Mouse (Mus musculus) adrenal gland, postnatal 10 days (tissue): ENCODE data around the gene Dlgap1. TPM values are rescaled to one million over a fixed set of nuclear protein-coding genes. Genes with fewer than 3 reads are reported as not detected.

Experiments
- DNase-seq: peaks from one replicate; pipeline ENCODE4 v3.0.0; 2021; ENCODE audit warnings: mixed read lengths
- total RNA-seq, 2 experiments: library from RNA; stranded (reverse); gene quantifications; 2 replicates each; pipeline ENCODE4 v1.2.3; 2021

Gene Dlgap1
- total RNA-seq, 2 experiments from 2014 or later = 14.3 to 21.0 TPM

DNA sequence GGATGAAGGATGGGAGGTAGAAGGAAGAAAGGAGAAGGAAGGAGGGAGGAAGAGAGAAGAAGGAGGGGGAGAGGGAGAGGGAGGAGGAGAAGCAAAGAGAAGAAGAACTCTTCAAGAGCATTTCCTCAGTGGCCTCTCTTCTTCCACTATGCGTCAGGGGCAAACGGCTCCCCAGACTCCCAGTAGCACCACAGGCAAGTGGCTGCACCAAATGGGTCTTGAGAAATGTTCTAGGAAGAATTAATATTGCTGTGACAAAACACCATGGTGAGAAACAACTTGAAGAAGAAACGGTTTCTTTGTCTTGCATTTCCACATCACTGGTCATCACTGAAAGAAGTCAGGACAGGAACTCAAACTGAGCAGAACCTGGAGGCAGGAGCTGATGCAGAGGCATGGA lies 766.5 kb downstream of the Dlgap1 start:
- DNase-seq = no peak

DNA sequence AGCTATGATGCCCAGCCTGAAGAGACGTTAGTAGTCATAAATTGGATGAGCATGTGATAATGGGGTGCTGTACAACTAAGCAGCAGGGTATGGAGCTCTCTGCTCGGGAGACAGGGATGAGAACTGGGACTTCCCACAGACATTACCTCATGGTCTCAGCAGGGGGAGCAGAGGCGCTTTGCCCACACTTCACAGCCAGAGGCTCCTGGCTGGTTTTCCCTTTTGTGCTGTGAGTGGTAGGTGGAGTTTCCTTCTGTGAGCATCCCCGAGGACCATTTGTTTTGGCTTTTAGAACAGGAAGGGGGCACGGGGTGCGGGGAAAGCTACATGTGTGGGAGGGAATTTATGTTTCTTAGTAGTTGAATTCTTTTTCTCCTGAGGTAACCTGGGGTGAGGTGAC lies 768.6 kb downstream of the Dlgap1 start:
- peak; percentile 74 for DNase-seq

DNA sequence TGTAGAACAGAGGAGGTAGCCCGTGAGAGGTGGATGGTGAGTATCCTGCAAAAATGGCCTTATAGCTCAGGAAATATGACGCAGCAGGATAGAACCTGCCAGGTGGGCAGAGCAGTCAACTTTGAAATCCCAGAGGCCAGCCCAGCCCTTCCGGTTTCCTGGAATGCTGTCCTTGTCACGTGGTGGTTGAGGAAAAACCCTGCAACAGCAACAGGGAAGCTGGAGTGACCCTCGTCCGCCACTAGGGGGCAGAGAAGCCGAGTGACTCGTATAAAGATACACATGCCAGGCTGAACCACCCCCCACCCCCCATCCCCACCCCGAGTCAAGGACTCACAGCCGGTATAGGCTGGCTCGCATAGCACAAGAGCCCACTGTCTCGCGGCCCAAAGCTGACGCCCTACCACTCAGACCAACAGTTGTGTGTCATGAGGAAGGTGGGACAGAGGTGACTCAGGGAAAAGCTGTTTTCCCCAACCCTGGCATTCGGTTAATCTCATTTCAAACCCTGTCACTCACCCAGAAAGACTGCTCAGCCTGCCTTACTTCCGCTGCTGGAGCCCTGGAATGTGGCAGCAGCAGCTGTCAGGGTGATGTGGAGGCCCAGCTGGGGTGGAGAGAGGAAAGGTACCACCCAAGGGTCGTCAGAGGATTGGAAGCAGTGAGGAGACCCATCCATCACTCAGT lies 769.4 kb downstream of the Dlgap1 start:
- peak; percentile 92 for DNase-seq

DNA sequence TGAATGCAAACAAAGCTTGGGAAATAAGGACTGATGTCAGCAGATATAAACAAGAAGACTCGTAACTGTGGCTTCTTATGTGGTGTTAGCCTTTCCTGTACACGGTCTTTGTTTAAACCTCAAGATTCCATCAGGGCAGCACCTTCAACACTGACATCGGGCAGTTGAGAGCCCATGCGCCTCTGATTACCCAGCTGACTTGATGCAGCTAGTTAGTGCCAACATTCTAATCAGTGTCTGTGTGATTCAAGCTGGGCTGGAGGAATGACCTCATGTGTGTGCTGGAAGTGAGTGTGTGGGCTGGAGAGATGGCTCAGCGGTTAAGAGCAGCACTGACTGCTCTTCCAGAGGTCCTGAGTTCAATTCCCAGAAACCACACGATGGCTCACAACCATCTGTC lies 770.5 kb downstream of the Dlgap1 start:
- DNase-seq = no peak

DNA sequence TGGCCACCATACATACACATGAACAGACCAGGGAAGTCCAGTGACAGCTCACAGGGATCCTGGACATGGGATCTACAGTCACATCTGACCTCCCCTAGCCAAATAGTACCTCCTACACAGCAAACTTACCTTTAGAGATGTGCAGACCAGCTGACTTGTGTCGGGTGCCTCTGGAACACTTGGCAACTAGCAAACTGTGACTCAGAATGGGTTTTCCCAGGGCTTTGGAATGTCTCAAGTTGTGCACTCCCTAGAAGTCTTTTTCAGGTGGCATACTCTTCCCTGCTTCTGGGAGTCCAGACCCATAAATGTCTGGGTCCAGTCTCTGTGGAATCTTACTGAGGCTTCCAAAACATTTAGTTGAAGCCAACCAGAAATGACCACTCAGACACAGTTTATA lies 772.8 kb downstream of the Dlgap1 start:
- no peak for DNase-seq

DNA sequence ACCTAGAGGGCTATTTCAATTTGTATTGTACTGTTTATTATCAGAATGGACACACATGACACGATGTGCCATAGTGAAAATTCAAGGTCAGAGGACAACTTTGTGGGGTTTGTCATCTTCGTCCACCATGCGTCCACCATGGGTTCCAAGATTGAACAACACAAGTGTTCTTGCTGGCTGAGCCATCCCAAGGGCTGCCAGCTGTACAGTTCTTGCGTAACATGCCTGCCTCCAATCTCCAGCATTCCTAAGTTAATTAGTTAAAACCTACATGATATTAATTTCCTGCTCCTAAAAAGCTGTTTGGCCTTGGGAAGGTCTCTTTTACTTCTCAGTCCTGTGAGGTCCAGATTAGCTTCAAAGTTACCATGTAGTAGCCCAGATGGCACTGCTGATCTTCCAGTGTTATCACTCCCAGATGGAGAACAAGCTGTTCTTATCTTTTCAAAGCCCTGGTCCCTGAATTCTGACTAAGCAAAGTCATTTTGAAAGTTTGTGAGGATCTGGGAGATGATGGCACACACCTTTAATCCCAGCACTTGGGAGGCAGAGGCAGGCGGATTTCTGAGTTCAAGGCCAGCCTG lies 775.8 kb downstream of the Dlgap1 start:
- DNase-seq = no peak

DNA sequence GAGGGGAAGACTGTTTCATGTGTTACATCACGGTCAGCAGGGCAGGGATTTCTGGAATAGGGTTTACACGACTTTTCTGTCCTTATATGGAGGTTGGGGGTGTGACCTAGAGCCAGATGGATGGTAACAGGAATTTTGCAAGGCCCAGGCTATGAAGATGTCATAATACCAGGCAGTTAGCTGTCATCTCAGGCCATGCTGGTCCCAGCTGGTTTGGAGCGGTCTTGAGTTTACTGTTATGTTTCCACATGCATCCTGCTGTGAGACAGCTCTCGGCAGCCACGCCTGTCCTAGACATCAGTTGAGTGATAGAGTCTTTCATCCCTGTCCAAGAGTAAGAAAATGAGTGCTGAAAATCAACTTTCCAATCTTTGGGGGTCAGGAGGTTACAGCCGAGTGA lies 776.5 kb downstream of the Dlgap1 start:
- DNase-seq = no peak

DNA sequence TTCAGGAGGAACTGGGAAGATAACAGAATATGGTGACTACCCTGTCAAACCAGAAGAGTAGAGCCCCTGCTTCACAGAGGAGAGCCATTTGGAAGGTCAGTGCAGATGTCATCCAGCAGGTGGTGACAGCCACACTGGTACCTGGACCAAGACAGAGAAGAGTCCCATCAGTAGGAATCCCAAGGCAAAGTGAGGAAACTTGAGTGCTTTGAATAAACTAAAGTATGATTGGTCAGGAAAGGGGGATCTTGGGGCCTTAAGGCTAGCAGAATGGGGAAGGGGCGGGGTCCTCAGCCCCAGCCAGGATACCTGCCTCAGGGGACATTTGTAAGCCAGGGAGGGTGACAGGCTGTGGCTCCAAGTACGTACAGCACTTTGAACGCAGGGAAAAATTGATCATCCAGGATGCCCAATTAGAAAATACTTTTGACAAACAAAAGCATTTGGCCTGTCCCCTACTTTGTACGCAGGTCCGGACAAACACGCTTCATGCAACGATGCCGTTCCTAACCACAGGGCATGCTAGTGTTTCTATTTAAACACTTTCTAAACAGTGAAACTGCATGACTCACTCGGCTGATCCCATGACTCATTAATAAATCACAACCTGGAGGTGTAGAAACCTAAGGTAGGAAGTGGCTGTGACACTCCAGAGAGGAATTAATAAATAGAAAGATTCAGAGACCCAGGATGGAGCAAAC lies 777.7 kb downstream of the Dlgap1 start:
- peak; percentile 51 for DNase-seq

DNA sequence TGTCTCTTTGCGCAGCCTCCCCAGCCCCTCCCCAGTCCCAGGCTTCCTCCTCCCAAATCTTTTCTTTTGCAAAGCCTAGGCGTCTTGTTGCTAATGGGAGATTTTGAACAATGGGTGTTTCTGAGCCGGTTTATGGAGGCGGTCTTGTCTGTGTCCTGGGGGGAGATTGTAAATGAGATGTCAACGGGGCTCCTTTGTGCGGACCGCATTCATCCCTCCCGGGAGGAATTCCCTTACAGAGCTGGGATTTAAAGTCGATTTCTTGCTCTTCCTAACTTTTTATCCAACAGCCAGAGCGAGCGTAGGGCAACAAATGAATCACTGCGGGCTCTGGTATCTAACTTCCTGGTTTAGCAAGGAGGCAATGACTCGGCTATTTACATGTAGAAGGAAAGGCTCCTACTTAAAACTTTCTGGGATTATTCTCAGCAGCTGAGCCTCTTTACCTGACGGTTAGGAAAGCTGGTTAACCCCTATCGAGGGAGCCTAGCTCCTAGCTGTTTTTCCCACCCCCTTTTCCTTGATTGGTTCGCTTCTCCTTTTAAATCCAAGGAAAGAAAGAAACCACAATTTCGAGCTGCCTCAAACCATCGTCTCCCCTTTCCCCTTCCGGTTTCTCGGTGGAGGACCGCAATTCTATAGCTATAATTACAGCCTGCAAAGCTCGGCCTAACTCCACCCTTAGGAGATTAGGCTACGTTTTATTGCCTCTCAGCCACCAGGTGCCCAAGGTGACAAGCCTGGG lies 779.0 kb downstream of the Dlgap1 start:
- peak; percentile 43 for DNase-seq

DNA sequence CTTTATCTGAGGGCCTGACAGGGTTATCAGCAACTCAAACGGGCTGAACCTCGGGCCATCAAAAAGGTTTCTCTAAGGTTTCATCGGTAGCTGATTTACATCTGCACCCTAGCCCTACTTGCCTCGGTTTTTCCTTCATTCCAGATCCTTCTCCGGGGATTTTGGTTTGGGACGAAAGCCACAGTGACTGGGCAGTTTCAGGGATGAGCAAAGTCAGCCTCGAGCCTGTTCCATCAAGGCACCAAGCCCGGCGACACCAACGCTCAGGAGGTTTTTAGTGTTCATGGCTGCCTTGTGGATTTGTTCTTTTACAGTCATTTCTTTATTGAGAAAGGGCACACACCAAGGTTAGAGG lies 779.6 kb downstream of the Dlgap1 start:
- no peak for DNase-seq

DNA sequence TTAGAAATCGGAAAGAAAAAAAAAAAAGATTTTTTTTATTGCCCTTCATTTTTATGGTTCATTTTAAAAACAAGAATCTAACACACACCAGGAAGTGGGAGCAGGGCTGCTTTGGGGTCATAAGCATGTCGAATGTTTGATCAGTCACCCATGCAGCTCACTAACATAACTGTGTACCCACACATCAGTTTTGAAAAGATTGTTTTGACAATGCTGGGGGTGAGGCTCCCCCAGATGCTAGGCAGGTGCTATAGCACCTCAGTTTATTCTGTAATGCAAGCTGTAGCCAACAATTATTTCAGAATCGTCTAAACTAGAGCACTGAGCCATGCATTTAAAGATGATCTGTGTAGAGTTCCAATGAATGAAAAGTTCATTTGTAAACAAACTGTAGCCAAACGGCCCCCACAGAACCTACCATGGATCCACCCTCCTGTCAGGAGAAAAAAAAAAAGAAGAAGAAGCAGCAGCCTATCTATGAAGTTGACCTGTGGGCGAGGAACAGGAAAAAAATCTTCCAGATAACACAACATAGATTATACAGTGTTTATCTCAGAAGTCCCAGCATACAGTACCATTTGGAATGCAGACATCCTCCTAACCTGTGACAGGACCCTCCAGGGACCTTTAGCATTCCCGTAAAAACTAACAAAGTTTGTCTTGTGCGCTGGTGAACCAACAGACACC lies 780.2 kb downstream of the Dlgap1 start:
- no peak for DNase-seq

DNA sequence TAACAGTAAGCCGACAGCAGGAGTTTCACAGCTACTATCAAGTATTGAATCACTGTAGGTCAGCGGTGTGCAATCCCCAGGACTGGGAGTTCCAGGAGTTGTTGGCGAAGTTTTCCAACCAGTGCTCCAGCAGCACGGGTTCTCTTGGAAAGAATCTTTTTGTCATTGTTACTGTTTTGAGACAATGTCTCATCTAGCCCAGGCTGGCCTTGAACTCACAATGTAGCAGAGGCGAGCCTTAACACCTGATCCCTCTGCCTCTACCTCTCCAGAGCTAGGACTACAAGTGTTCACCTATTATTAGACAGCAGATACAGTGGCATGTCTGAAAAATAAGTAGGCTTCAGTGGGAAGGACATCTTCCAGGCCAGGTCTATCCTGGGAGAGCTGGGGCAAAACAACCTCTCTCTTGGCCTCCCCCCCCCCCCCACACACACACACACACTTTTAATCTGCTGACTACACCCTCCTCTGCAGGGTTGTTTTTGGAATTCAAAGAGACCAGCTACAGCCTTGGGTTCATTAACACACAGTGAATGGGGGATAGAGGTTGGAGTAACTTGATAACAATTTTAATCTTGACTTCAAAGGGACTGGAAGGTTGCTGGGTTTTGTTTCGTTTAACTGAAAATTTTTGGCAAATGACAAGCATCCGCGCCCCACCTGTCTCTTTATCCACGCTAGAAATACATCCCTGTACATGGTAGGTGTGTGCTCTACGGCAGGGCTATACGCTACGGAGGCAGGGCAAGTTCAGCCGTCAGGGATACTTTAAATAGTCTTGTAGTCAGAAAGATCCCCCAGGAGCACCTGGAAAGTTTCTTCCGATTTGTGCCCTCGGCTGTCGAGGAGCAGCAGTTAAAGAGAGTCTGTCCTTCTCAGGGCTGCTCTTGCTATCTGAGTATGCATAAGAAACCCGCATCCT lies 781.6 kb downstream of the Dlgap1 start:
- DNase-seq = no peak

DNA sequence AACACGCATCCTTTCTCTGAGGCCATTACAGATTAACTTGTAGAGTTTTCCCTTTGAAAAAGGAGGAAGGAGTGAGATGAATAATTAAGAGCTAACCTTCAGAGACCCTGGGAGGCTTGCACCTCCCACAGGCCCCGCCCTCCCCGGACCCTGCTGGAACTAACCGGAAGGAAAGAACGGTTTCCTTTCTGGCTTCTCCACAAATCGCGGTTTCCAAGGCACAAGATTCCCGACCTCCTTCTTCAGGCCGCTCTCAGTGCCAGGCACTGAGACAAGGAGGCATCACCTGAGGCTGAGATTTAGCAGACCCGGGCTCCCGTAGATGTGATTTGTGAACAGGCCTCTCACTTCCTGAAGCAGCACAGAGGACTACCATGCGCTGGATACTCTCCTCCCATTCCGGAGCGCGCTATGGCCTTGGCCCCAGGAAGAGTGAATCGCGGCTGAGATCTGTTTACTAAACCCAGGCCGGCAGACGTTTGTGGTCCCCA lies 782.3 kb downstream of the Dlgap1 start:
- DNase-seq = peak; percentile 72

DNA sequence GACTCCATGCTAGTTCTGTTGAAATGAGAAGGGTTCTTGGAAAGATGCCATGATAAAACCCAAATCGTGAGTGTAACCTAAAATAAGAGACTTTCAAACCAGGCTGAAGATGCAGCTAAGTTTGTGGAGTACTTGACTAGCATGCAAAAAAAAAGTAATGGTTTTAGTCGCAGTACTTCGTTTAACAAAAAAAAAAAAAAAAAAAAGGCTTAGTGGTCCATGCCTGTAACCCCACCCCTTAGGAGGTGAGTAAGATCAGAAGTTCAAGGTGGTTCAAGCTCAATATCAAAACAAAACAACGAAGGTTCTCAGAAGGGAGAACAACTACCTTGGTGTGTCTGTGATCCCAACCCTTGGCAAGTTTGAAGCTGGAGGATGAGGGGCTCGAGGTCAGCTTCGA lies 782.8 kb downstream of the Dlgap1 start:
- DNase-seq = no peak

DNA sequence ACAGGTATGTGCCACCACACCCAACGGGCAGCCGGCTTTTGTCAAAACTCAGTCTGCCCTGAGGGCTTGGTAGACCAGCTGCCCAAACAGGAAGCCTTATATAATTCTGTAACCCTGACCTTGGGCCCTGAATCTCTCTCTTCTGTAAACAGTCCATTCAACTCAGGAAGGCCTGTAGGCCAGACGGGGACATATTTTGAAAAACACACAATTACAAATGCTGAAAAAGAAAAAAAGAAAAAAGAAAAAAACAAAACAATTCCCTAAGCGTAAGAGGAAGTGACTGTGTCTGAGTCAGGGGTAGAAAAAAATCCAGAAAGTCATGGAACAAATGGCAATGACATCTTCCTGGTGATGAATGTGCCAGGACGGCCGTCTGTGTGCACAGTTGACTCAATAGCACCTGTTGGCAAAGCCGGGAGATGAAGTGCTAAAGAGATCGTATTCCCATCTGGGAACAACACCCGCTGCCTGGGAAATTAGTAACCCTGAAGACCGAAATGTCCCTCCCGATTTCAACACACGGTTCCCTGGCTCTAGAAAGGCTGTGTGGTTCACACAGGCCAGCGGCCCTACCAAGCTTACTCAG lies 784.7 kb downstream of the Dlgap1 start:
- DNase-seq = peak; percentile 44

DNA sequence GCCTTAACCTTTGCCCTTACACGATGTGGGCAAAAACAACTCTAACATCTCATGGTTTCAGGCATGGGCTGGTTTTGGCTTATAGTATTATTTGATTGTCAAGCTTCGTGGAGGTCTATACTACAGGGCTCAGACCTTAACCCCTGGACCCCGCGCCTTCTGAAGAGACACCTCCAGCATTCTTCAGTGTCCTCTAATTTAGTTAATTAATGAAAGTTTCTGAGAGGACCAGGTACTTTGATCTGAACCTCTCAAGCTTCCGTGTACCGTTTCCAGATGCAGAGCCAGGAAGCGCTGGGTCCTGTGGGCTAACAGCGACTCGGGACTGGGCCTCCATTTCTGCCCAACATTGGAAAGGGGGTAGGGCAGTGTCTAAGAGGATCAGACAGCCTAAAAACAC lies 785.2 kb downstream of the Dlgap1 start:
- DNase-seq = no peak

DNA sequence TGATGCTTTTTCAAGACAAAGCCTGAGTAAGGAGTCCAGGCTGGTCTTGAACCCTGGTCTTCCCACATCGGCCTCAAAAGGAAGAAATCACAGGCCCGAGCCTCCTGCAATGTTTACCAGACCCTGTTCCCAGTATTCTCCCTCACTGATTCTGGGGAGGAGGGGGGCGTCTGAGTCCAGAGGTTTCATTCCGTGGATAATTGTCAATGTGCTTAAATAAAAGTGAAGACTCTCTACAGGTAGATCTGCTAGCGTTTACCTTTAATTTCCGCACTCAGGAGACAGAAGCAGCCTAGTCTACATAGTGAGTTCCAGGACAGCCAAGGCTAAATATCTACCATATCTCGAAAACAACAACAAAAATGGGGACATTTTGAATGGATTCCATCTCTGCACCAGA lies 785.8 kb downstream of the Dlgap1 start:
- no peak for DNase-seq

DNA sequence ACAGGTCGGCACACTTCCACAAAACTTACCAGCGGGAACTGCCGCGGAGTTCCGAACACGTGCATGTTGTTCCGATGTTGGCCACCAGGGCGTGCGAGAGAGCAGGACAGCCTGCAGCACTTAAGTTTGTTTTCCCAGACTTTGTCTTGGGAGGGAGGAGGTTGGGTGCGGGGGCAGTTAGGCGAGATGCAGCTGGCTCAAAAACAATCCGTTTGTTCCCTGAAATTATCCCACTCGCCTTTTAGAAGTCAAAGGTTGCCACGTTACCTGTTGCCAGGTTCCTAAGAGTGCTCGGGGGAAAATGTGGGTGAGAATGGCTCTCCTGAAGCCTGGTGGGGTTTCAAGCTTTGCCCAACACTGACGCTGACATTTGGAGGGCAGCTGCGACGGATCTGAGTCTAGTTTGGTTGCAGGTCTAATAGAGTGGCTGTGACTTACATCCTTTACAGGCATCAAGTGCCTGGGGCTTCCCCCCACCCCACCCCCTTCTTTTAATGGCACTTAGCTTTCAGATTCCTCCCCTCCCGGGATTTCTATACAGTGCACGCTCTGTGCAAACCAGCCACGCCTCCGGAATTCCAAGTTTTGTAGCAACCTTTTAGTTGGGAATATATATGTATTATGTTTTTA lies 786.3 kb downstream of the Dlgap1 start:
- peak; percentile 96 for DNase-seq

DNA sequence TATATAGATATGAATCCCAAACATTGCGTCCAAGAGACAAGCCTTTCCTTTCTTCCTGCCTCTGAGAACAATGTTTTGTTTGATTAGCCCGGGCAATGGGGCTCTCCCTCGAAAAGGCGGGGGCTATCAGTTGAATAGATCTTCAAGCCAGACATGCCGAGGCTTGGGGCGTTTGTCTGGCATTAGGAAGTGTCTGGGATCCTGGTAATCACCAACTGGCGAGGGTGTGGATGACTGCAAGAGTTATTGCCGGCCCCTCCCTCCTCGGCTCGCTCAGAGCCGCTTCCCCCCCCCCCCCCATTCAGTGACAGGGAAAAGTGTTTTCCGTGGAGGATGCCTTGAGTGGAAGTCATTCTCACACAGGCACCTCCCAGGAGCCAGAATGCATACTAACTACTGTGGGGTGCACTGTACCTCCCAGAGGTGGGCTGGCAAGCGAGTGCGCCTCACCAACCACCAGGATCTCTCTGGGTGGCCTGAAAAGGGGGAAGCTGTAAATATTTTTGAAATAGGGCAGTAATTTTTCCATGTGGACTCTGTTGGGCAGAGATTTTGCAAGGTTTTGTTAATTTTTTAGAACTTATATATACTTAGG lies 786.9 kb downstream of the Dlgap1 start:
- no peak for DNase-seq

DNA sequence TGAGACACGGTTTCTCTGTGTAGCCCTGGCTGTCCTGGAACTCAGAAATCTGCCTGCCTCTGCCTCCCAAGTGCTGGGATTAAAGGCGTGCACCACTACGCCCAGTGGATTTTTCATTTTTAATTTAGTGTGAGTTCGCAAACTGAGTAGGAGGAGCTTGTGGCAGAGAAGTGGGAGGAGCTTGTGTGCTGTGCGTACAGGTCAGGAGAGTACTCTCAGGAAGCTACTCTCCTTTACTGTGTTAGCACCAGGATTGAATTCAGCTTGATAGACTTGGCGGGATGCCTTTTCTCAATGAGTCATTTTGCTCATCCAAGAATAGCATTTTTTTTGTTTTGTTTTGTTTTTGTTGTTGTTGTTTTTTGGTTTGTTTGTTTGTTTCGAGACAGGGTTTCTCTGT lies 793.1 kb downstream of the Dlgap1 start:
- DNase-seq = no peak
